Mouse (Mus musculus) large intestine, adult 2 months (tissue): Measurements from ENCODE around the gene Ap3d1. TPM values are rescaled to one million over a fixed set of nuclear protein-coding genes. Genes with fewer than 3 reads are reported as not detected.

Experiments used
- DNase-seq: peaks from one replicate; pipeline ENCODE4 v3.0.0-alpha.2; 2012; ENCODE audit warnings: low read depth, low spot score
- WGBS: fragments of 180-500 bp; shearing (Covaris S2); methylation state at CpG from one replicate; pipeline ENCODE4 v1.1.7; 2018; 5-methylcytosine and 5-hydroxymethylcytosine counted together
- polyA plus RNA-seq: library from polyadenylated mRNA; depleted of rRNA; stranded (reverse); fragments of >200 nt; gene quantifications from 2 replicates; pipeline ENCODE4 v1.2.3, GENCODE M21; 2012

The Ap3d1 gene
- polyA plus RNA-seq, 1 experiment: 75.1 TPM

DNA sequence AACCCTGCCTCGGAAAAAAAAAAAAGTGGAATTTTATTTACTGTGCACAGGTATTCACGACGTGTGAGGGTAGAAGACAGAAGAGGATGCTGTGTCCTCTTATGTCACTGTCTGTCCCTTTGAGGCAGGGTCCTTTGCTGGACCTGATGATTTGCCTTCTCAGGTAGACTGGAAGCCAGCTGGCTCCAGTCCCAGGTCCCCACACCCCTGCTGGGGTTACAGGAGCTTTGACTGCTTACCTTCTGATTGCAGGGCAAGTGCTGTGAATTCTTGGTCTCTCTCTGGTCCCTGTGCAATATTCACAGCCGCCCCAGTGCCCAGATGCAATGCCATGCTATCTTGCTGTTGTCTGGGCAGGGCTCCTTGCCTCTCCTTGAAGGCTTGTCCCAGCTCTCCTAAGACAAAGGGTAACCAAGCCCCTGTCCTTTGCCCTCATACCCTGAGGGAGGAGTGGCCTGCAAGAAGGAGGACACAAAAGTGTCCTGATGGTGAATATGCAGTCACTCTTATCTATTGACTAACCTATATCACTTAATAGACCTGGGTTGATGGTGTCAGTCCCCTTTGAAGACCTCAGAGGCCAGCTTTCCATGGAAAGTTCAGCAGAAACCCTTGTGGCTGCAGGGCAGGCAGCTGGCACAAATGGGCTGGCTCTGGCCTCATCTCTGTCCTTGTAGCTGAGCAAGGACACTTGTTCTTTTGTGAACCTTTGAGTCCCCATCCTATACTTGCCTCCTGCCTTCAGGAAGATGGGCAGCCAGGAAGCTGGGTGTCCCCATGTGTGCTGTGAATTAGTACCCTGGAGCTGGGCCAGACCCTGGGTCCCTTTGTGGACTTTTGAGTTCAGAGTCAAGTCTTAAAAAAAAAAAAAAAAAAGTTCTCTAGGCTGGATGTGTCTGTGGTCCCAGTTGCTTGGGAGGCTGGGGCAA, 18.8 kb upstream of the Ap3d1 start:
- no peak for DNase-seq
- WGBS: 55% methylated on average over 4 of the region's 4 CpGs

DNA sequence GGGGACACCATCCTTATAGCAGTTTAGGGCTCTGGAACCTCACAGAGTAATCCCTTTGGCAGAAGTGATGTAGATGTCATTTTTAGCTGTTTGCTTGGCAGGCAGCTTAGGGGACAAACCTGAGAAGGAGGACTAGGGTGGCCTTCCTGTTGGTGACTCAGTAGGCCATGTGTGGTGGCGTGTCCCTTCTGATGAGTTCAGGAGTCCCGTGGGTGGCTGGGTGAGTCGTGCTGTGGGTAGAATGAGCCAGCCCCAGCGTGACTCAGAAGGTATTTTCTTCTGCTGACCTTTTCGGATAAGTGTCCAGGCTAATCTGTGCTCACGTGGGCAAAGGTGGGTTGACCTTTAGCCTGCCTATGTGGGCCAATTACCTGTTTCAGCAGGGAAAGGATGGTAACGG, 16.6 kb upstream of the Ap3d1 start:
- DNase-seq: no peak
- 41% methylated on average over 7 of the region's 7 CpGs for WGBS

DNA sequence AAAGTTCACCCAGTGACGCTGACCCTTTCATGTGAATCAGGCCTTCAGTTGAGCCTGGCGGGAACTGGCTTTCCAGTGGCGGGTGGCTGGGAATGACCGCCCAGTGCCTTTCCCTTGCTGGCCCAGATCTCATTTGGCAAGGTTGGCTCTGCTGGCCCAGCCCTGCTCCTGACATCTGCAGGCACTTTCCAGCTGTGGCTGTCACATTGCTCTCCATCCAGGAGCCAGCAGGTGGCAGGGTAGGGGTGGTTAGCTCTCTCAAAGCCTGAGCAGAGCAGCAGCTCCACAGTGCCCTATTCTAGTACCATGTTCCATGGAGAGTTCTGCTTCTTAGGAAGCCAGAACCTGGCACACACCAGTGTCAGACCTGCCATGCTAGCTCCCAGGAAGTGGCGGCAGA, 15.7 kb upstream of the Ap3d1 start:
- 16% methylated on average over 5 of the region's 5 CpGs for WGBS
- DNase-seq: no peak

DNA sequence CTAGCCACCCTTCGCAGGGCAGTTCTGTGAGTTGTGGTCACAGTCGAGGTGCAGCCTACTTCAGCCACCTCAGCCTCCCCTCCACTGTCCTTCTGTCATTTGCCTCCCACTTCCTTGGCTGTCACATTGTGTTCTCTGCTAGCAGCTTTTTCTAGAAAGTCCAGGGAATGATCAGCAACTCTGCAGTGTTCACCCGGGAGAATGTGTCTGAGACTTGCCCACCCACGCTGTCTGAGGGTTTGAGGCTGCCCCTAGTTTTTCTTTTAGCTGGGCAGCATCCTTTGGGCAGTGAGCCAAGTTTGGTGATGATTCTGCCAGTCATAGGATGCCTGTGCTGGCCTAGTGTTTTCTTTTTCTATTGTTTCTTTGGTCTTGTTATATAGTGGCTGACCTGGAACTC, 14.9 kb upstream of the Ap3d1 start:
- no peak for DNase-seq
- 49% methylated on average over 4 of the region's 4 CpGs for WGBS

DNA sequence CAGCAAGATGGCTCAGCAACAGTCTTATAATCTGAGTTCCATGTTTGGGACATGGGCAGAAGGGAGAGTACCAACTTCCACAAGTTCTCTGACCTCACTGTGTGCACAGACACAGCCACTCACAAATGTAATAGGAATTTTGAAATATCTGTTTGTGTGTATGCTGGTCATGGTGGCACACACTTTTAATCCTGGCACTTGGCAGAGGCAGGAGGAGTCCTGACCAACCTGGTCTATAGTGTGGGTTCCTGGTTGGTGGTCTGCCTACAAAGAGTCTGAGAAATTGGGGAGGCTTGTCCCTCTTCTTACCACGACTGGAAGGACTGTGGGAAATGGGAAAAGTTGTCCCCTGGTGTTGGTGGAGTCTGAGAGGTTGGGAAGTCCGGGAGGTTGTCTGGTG, 14.4 kb upstream of the Ap3d1 start:
- DNase-seq: no peak

DNA sequence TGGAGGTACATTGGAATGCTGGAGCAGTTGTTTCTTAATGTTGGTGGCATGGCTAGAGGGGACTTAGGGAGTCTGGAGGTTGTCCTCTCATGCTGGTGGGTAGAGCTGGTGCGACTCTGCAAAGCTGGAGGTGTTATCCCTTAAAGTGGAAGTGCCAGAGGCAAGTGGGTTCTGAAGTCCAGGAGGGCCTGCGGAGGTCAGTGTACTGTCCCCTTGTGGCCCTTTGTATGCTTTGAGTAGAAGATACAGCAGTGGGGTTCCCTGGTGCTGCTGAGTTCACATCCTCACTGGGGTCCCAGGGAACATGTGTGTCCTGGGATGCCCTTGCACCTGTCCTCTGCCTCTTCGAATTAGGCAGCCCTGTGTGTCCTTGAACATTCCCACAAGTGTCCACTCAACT, 14.0 kb upstream of the Ap3d1 start:
- no peak for DNase-seq
- 10% methylated on average over 3 of the region's 3 CpGs for WGBS

More for the DNA sequence above, 14.4 kb upstream of the Ap3d1 start:
- 38% methylated on average over 2 of the region's 2 CpGs for WGBS

DNA sequence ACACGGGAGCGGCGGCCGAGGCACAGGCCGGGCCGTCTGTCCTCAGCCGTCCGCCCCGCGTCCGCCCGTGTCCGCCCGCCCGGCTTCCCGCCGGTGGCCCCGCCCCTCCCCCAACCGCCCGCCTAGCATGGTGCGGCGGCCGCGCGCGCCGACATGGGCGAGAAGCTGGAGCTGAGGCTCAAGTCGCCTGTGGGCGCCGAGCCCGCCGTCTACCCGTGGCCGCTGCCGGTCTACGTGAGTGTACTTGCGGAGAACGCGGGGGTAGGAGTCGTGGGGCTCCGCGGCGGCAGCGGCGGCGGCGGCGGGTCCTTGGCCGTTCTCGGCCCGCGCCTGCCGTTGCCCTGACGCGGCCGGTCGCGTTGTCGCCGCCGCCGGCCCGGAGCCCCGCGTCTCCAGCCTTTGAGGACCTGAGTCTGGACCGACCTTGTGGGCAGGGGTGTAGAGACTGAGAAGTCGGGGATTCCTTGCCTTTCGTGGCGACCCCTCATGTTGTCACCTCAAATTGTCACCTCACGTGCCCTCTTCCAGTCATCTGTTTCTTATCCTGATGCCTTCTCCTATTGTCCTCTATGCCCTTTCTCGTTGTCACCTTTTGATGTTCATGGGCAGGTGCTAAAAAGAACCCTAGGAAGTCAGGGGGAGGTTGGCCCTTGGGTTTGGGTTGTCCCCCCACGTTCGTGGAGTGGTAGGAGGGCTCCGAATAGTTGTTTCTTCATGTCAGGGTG, 13.4 kb upstream of the Ap3d1 start:
- WGBS: under 1% methylated on average over 75 of the region's 75 CpGs
- no peak for DNase-seq

DNA sequence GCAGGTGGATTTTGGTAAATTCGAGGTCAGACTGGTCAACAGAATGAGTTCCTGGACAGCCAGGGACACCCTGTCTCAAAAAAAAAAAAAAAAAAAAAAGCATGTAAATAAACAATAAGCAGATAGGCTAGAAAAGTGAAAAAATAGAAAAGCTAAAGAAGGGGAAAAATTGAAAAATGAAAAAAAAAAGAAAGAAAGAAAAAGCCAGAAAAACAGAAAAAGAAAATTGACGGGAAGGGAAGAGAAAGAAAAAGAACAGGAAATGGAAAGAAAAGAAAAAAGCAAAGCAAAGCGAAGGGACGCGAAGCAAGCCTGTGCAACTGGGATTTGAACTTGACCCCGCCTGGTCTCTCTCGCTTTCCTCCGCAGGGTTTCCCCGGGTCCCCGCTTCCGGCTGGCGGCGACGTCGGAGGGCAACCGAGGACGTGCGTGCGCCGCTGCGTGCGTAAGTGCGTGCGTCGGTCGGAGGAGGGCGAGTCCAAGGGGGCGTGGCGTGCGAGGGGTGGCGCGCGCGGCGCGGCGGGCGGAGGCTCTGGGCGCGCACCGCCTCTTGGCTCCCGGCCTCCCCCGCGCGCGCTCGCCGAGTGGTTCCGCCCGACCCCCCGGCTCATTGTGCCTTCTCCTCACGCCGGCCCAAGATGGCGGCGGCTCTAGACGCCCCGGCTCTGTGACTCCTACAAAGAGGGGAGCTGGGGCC, 12.7 kb upstream of the Ap3d1 start, which contains the start of gene Dot1l:
TSS of gene Dot1l (plus strand) at position 613 of the 697 bp plus-strand sequence.
- under 1% methylated on average over 57 of the region's 57 CpGs for WGBS

DNA sequence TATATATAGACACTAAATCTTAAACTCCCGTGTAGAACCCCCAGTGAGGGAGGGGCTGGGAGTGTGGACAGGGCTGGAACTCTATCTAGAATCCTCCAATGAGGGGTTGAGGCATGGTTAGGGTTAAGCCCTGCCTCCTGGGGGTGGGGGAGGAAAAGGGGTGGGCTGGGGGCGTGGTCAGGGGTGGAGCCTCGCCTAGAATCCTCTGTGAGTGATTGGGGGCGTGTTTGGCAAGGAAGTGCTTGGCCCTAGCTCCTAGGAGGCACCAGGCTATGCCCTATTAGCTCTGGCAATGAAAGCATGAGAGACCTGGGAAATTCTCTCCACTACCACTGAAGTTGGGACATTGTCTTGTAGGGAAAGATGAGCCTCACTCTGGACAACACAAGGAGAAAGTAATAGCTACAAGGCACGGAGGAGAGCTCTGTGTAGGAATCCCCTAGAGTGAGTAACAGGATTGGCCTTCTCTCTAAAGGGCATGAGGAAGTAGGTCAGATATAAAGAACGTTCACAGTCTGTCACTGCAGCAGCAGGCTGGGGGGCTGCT, 10.1 kb upstream of the Ap3d1 start:
- WGBS: 3% methylated on average over 6 of the region's 6 CpGs
- DNase-seq: no peak

More for the DNA sequence above, 12.7 kb upstream of the Ap3d1 start, which contains the start of gene Dot1l:
- DNase-seq: no peak

DNA sequence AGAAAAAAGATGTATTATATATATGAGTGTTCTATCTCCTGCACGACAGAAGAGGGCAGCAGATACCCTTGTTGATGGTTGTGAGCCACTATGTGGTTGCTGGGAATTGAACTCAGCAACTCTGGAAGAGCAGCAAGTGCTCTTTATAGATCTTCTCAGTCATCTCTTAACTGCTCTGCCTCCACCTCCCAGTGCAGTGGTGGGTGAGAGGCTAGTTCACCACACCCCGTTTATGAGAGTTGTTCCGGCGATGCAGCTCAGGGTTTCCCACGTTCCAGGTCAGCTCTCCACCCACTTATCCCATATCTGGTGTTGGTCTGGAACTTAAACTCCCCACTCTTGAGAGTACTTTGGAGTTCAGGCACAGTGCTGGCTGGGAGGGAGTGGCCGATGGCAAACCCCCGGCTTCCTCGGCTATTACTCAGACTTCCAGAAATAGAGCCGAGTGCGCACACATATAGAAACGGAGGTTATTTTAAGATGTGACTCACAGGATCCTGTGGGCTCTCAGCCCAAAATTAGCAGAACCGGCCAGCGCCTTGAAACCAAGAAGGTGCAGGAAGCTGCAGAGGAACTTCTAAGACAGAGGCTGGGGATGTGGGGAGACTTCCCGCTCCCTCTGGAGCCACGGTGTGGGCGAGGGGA, 9.2 kb upstream of the Ap3d1 start:
- WGBS: 2% methylated on average over 16 of the region's 16 CpGs
- no peak for DNase-seq

DNA sequence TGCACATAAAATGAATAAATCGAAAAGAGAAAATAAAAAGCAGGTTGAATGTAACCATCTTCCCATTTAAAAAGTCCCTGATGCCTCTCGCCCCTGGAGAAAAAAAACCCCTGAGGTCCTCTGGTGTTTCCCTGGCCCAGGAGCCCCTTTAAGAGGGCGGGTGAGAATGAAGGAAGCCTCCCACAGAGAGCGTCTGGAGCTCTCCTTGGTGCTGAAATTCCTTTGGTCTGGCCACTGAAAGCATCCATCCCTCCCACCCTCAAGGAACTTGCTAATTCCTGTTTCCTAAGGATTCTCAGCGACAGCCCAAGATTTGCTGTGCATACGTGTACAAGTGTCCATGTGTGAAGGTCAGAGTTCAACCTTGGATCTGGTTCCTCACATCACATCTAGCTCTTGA, 6.5 kb upstream of the Ap3d1 start:
- DNase-seq: no peak
- WGBS: 8% methylated on average over 6 of the region's 6 CpGs

DNA sequence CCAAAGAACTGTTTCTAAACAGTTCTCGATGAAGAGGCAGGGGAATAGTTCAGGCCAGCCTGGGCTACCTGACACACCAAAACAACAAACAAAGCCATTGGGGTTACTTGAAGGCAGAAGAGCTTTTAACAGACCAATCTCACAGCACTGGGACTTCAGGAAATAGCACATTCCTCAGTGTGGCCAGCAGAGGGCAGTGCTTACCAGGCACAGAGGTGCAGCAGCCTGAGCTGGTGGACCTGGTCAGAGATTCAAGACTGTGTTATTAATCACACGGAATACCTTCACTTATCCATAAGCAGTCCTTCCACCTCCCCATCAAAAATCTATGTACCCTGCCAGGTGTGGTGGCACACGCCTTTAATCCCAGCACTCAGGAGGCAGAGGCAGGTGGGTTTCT, 5.3 kb upstream of the Ap3d1 start:
- no peak for DNase-seq
- WGBS: 13% methylated on average over 3 of the region's 3 CpGs

DNA sequence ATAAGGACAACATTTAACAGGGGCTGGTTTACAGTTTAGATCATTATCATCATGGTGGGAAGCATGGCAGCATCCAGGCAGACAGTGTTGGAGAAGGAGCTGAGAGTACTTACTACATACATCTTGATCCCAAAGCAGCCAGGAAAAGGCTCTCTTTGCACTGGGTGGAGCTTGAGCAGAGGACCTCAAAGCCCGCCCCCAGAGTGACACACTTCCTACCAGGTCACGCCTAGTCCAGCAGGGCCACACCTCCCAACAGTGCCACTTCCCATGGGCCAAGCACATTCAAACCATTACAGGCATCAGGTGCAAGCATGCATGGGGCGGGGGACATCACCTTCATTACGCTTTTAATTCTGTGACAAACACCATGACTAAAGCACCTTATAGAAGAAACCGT, 2.2 kb upstream of the Ap3d1 start:
- 27% methylated on average over 5 of the region's 5 CpGs for WGBS
- DNase-seq: no peak

DNA sequence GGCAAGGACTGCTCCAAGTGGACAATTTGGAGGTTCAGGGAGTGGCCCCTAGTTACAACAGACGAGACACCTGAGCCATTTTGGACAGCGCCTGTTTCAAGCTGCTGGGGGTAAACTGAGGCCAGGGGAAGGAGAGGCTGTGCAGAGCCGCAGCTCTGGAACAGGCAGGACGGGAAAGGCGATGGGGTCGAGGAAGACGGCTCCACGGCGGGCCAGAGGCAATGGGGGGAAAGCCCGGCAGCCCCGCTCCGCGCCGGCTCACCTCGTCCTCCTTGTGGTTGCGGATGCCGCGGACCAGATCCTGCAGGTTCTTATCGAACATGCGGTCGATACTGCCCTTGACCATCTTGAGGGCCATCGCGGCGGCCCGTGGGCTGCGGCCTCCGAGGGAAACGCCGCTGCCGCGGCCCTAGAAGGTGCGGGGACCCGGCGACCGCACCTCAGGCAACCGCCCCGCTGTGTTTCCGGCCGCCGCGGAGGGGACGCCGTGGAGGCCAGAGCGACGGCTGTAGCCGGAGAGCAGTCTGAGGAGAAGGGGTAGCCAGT, 357 bp downstream of the Ap3d1 start:
- DNase-seq: no peak
- WGBS: under 1% methylated on average over 46 of the region's 46 CpGs

DNA sequence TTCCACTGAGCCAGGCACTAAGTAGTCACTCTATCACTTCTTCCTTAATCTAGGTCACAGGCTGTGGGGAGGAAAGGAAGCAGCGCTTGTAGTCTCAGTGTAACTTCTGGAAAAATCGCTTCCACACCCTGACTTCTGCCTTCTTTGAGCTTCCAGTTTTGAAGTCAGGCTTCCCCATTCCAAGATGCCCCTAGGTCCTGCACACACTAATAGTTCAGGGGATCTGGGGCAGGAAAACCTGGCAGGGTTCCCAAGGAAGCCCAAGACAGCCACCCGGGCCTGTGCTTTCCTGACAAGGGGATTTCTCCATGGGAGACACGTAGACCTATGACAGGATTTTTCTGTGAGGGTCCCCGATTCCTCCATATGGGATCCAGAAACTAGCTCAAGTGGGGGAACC, 918 bp downstream of the Ap3d1 start:
- no peak for DNase-seq
- 2% methylated on average over 5 of the region's 5 CpGs for WGBS

DNA sequence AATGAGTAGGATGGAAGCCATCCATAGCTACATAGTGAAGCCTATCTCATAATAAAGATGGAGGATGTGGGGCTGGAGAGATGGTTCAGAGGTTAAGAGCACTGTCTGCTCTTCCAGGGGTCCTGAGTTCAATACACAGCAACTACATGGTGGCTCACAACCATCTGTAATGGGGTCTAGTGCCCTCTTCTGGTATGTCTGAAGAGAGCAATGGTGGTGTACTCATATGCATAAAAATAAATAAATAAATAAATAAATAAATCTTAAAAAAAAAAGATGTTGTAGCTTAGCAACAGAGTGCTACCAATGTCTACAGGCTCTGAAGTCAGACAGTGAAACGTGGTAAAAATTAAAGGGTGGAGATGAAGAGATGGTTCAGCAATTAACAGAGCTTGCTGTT, 3.4 kb downstream of the Ap3d1 start:
- 55% methylated on average over 1 of the region's 1 CpGs for WGBS

DNA sequence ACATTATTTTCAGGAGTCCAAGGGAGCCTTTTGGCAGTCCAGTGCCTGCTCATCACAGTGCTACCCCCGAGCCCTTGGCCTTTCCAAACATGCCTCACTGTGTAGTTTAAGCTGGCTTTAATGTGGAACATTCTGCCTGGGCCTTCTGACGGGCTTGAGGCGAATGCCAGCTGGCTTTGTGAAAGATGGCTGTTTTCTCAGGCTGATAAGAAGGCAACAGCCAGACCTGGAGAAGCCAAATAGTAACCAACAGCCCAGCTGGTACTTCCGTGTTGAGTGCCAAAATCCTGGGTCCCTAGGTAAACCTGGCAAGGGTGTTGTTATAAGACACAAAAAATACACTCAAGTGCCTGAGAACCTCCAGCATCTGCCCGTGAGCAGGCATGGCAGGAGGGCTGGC, 5.3 kb downstream of the Ap3d1 start:
- 20% methylated on average over 5 of the region's 5 CpGs for WGBS
- DNase-seq: no peak

More for the DNA sequence above, 3.4 kb downstream of the Ap3d1 start:
- no peak for DNase-seq

DNA sequence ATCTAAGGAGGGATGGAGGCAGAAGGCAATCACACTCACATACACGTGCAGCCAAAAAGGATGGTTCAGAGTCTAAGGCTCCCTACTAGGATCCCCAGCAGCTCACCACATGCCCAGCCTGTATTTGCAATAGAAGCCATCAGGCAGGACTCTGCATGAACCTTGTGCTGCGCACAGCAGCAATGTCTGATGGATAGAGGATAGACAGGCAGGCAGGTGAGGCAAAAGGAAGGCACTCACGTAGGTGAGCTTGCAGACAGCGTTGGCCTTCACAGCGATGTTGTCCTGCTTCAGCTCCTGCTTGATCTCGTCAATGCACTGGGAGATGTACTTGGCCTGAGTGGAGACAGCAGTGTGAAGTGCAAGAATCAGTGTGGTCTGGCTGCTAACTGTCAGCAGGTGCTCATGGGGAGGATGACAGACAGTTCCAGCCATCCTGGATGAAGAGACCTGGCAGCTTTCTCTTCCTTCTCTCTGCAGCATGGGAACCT, 9.4 kb downstream of the Ap3d1 start:
- 90% methylated on average over 6 of the region's 6 CpGs for WGBS
- DNase-seq: no peak
